Mouse (Mus musculus): ENCODE results near the gene Trank1.

The Trank1 gene

DNA sequence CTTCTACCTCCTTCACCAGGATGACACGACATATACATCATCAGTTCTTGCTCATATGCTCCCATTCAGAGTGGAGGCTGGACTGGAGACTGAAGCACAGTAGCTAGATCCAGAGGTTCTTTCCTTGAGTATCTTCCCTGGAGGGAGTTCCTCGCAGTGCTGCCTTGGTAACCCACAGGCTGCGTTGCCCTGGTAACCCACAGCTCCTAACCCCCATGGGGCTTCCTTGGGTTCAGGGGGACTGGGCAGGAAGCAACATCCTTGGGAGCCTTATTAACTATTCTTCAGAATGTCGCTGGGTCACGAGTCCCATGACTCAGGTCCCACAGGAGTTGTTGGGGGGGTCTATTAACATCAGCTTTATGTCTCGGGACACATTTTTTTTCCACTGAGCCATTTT lies 113.6 kb downstream of the Trank1 start:
- peak; percentile 27 for DNase-seq (ENCODE audit: low read depth, low spot score)

DNA sequence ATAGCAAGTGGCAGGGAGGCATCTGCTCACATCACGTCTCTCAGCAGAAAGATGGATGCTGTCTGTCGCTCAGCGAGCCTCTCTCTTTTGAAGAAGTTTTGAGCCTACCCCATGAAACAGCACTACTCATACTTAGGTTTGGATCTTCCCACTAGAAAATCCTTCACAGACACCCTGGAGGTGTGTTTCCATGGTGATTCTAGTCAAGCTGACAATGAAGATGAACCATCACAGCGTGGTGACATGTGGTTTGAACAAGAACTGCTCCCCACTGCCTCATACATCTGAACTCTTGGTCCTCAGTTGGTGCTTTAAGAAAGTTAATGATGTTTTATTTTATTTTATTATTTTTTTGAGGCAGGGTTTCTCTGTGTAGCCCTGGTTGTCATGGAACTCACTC lies 114.4 kb downstream of the Trank1 start:
- DNase-seq (ENCODE audit: low read depth, low spot score) = no peak

DNA sequence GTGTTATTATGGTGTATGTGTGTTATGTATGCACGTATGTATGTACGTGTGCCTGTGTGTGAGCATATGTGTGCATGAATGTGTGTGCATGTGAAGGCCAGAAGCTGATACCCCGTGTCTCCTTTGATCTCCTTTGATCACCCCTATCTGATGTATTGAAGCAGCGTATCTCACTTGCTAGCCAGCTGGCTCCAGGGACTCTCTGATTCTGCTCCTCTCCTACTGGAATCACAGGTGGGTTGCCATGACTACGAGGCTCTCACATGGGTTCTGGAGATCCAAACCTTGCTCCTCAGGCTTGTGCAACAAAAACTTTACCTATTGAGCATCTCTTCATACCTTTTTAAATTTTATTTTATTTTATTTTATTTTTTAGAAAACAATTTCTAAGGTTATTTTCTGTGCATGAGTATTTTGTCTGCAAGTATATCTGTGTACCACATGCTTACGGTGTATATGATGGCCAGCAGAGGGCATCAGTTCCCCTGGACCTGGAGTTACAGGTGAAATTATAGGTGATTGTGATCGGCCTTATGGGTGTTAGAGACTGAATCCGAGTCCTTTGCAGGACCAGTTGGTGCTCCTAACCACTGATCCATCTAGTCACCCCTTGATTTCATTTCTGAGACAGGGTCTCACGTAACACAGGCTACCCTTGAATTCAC lies 116.5 kb downstream of the Trank1 start:
- peak; percentile 46 for DNase-seq (ENCODE audit: low read depth, low spot score)

DNA sequence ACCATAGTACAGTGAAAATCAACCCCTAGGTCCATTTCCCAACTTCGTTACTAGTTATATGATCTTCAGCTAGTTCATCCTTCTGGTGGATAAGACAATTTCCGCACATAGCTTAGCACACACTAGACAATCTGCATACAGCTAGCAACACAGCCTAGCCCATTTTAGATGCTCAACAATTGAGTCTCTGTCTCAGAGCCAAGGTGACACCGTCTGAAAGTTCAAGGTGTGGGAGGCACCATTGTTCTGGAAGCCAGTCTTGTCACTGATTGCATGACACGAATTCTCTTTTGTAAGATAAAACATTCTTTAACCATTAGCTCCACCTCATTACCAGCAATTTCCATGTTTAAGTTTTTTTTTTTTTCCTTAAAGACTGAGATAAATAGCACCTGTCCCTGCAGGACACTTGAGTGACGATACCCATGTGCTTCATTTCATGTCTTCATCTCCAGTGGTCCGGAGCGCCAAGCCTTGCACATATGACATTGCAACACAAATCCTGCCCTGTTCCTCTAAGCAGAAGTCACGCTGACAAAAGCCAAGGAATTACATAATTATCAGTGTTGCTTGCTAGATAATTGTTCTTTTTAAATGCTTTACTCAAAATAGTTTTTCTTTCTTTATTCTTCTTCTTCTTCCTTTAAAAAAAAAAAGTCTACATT lies 117.3 kb downstream of the Trank1 start:
- peak; percentile 16 for DNase-seq (ENCODE audit: low read depth, low spot score)

DNA sequence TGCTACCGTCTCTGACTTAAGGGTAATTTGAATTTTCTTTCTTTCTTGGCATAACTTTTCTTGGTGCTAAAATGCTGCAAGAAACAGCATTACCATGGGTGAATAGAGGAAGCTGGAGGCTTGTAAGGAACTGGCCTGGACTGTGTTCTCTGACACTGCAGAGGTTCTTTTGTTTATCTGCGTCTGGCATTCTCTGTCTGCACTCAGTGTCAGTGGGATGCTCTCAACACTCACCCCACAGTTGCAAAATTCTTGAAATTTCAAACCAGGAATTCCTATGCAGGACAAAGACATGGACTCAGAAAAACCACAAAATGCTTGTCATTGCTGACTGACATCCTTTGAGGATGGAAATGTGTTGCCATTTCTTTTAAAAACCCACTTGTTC lies 117.8 kb downstream of the Trank1 start:
- no peak for DNase-seq (ENCODE audit: low read depth, low spot score)

DNA sequence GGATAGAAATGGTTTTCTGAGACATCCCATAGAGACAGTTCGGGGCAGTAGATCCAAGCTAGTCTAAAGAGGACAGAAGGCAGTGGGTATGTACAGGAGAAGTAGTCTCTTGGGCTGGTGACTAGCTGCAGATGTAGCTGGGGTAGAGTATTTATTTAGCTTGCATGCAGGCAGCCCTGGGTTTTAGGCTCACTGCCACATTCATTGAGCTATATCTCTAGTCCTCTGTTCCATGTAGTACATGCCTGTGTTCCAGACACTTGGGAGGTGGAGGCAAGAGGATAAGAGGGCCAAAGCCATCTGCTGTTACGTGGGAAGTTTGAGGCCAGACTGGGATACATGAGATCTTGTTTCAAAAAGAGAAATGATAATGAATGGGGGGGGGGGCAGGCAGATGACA lies 123.9 kb downstream of the Trank1 start:
- DNase-seq (ENCODE audit: low read depth, low spot score) = no peak

DNA sequence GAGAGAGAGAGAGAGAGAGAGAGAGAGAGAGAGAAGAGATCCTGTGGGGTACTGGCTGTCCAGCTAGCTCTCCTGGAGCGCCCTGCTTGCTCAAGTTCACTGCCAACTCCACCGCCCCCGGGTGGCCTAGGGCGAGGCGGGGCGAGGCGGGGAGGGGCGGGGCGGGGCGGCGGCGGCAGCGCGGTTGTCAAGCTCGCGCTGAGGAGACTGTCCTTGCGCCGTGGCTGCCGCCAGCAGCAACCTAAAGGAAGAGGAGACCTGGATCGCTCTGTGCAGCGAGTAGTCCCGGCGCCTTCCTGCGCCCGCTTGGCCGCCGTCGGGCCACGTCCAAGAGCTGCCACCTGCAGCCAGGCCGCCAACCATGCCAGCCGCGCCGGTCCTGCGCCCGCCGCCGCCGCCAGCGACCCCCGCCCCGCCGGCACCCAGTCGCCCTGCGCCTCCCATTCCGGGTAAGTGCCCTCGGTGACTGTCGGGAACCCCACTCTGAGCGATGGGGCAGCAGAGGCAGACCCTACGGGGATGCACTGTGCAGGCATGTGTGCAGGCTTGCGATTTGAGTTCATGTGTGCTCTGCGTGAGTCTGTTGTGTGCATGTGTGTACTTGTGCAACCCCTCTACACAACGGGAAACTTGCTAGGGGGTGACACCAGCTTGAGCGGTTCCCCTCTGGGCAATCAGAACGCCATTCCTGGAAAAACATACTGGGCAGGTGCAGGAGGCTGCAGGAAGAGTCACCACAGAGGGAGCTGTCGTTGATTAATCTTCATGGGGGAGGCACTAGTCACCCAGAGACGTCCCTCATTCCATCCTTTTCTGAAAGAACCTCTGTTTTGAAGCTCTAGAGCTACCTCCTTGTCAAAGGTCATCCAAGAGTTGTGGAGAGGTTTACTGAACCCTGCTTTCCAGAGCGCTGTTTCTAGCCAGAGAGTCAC lies 127.6 kb downstream of the Trank1 start, which contains the start of gene Dclk3:
Gene Dclk3, plus strand, starts transcription at position 178 of the 932 bp plus-strand sequence.
- DNase-seq (ENCODE audit: low read depth, low spot score) = peak; percentile 39

DNA sequence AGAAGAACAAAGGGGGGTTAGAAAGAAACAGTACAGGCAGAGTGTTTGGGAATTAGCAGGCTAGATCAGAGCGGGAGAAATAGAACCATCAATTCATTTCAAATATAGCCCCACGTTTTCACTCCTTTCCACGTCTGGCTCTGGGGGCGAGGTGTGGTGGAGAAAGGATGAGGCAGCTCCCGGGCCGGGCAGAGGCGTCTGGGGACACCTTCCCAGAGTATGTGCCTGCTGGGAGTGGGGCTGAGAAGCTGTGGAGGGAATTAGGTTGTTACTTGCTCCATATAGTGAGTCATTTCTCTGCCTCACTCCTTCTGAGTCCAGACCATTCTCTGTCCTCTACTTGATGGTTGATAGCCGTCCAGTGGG lies 128.3 kb downstream of the Trank1 start:
- DNase-seq (ENCODE audit: low read depth, low spot score) = no peak

DNA sequence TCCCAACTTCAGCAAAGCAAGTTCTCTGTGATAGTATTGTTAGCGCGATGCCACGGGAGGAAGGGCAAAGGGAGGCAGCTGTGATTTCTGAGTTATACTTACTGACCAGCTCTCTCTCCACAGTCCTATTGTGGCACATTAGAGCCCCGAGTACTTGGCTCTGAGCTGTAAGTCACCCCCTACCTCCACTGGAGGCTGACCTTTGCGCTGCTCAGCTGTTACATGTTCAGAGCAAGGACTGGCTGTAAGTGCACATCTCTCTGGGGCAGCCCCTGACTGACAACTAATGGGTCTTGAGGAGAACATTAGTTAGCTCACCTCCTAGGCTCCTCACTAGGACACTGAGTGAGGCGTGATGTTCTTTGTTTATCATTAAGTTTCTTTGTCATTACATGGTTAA lies 128.9 kb downstream of the Trank1 start:
- no peak for DNase-seq (ENCODE audit: low read depth, low spot score)

DNA sequence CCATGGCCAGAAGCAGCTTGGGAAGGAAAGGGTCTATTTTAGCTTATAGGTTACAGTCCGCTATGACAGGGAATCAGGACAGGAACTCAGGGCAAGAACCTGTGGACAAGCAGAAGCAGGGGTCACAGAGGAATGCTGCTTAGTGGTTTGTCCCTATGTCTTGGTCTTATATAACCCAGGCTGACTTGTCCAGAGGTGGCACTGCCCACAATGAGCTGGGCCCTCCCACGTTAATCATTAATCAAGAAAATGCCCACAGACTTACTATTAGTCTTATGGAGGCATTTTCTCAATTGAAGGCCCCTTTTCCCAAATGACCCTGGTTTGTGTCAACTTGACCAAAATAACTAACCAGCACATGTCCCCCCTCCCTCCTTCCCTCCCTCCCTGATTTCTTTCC lies 129.6 kb downstream of the Trank1 start:
- no peak for DNase-seq (ENCODE audit: low read depth, low spot score)
